Mouse (Mus musculus) embryo, embryonic 11.5 days (tissue): ENCODE results near the gene Patl2.
"Not testable (repeated sequence)": the region's sequence is repeated elsewhere in the genome, so short reads cannot be mapped to it uniquely, and the experiment has no call there.

Experiments used
- DNase-seq: peaks from one replicate; pipeline ENCODE4 v3.0.0-alpha.2; 2012; ENCODE audit warnings: low read depth, low spot score

The Patl2 gene

GRCm38 (mm10) chr2:122145756-122146155, 40.2 kb downstream of the Patl2 start:
- DNase-seq, result no peak

DNA sequence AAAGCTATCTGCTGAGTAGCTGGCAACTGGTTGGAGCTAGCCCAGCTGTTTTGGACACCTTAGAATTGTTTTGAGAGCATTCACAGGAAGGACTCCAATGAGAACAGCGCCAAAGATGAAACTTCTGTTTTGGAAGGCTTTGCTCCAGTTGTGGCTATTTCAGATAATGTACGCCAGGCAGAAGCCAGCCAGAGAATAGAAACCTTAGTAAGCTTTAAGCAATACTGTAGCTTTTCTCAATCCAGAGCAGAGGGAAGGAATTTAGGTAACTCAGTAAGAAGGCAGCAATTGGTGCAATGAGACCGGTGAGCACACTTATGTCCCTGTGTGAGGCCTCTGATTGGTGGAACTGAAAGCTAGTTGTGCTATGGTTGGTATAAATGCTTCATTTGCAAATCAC, 42.9 kb downstream of the Patl2 start:
- no peak for DNase-seq

- DNase-seq, result no peak
These were observed 44.5 kb downstream of the Patl2 start for GRCm38 (mm10) chr2:122141332-122141967.

GRCm38 (mm10) chr2:122140815-122141214, 45.2 kb downstream of the Patl2 start:
- no peak for DNase-seq

DNA sequence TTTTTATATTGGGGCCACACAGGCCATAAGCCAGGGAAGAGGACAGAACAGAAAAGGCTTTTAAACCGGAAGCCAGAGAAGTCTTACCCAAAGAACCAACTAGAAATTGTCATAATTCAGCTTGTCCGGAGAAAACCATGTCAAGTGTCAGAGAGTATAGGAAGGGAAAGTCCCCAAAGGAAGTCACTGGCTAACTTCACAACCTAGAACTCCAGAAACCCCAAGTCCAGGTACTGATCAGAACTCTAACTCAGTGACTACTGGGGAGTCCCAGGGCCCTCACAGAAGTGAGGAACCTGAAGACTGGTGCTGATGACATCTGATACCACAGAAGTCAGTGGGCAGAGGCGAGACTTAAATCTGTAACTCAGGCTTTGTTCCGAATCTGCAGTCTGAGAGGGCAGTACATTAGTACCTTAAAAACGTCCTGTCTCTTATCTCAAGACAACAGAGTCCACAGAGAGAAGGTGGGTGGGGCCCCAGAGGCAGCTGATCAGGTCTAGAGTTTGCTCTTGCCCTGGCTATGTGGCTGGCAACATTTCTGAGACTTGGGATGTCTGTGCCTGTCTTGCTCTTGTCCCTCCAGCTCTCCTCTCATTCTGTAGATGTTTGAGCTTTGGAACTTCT, 48.0 kb downstream of the Patl2 start:
- DNase-seq, result no peak

DNA sequence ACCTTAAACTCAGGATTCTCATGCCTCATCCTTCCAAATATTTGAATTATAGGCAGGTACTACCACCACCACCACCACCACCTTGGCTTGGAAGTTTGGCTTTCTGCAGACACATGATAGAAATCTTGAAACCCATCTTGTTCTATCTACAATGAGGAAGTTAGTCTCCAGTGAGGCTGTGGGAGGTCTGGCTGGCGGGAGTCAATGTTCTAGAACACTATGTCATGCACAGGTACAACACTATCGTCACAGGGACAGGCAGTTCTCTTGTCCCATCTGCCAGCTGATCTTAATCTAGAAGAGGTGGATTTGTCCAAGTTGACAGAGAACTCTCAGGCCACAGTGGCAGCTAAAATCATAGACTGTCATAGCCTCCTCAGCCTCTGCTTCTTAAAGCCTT, 53.4 kb downstream of the Patl2 start:
- no peak for DNase-seq

DNA sequence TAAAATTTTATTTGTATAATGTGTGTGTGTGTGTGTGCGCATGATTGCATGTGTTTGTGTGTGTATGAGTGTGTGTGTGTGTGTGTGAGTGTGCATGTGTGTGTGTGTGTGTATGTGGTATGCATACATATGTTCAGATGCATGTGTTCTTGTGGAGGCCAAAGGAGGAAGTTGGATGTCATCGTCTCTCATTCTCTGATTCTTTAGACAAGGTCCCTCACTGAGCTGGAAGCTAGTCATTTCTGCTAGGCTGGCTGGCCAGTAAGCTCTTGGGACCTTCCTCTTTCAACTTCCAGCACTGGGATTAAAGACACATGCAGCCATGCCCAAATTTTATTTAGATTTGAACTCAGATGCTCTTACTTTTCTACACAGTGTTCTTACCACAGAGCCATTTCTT, 53.9 kb downstream of the Patl2 start:
- no peak for DNase-seq

GRCm38 (mm10) chr2:122127635-122128034, 58.4 kb downstream of the Patl2 start:
- DNase-seq, result no peak

DNA sequence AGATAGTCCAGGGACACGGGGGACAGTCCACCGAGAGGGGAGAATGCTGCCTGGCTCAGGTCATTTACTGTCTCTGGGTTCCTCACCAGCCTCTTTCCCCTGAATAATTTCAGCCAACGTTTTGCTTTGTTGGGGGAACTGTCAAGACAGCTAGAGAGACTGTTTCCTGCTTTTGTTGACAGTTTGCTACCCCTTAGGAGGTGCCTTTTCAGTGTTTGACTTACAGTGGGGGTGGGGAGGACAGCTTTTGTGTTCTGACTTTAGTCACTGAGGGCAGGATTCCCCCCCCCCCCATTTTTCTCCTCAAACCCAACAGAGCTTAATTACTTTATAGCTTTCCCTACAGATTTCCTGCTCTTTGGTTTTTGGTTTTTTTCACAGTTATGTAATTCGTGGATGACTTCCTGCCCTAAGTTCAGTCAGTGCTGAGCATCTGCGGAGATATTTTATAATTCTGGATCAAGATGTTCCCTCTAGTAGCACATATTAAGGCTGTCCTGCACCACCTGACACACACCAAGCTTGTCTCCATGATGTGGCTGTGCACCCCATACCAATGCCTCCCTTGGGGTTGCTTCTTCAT, 59.1 kb downstream of the Patl2 start:
- no peak for DNase-seq

DNA sequence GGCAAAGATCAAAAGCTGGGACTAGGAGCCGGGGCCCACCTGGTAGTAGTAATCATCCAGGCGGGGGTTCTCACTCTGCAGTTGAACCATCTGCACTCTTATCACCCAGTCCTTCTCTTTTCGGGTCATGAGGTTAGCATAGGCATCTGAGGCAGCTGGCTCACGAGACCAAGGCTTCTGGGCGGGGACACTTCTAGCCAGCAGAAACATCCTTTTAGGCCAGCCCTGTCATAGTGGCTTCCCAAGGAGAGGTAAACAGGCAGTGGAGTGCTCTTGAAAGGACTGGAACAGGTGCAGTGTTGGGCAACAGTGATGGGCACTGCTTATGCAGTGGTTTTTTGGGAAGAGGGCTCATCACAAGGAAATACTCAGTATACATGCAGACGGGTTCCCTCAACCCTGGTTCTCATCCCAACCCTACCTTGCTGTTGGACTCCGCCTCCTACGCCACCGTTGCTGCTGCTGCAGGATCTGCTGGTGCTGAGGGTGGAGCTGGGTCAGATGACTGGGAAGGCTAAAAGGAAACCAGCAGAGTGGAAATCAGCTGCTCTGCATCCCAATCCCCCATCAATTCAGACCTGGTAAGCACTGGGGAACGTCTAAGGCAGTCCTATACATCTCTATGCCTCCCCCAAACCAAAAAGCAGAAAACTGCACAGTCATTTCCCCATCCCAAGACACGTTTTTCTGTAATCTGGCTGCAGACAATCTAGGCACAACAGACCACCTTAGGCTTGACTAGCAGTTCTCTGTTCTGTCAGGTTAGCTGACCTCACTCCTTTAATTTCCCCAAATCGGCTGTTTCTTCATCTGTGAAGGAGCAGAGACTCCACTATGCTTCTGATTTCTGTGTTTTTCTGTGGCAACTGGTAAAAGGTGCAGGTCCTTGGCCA, 60.1 kb downstream of the Patl2 start:
- DNase-seq, result no peak

- peak; percentile 94 for DNase-seq
These were observed 67.7 kb downstream of the Patl2 start, which contains the start of gene Spg11 for GRCm38 (mm10) chr2:122117961-122118958. Gene Spg11 (minus strand): TSS chr2:122118386.

- DNase-seq, result no peak
These were observed 69.1 kb downstream of the Patl2 start for GRCm38 (mm10) chr2:122116888-122117287.

- no peak for DNase-seq
These were observed 76.3 kb downstream of the Patl2 start for GRCm38 (mm10) chr2:122109714-122110113.

- DNase-seq, result no peak
These were observed 77.9 kb downstream of the Patl2 start for GRCm38 (mm10) chr2:122108101-122108500.

DNA sequence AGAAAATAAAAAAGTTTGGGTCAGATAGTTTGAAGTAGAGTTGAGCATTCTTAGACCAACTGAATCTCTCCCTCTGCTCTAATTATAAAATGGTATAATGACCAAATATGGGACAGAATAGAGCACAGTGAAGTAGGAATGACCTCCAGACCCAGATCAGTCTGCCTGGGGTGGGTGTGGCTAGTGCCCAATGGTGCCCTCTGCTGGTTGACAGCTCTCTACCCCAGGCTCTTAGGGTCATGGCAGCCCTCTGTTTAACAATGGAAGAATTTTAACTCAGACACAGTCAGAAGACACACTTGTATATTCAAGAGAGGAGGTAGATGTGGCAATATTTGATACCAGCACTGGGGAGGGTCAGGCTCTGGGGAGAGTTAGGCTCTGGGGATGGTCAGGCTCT, 83.9 kb downstream of the Patl2 start:
- DNase-seq, result no peak

GRCm38 (mm10) chr2:122097686-122098085, 88.3 kb downstream of the Patl2 start:
- not testable (repeated sequence) for DNase-seq

- no peak for DNase-seq
These were observed 92.1 kb downstream of the Patl2 start for GRCm38 (mm10) chr2:122093844-122094243.

- no peak for DNase-seq
These were observed 99.5 kb downstream of the Patl2 start for GRCm38 (mm10) chr2:122086446-122086845.

- DNase-seq, result no peak
These were observed 104.1 kb downstream of the Patl2 start for GRCm38 (mm10) chr2:122081728-122082456.
